In genomic region chr9:4795075-4795474, GRCm38 (mm10) we compare ENCODE assay signal across 8 mouse cellular contexts. TPM values are rescaled to one million over a fixed set of nuclear protein-coding genes. Genes with fewer than 3 reads are reported as not detected.
DNase-seq lines count a peak whose midpoint lies in the region; ATAC-seq and TF ChIP-seq lines count a peak whose summit lies in the region.

No protein-coding gene starts in this region.

- intact Hi-C loops in gastrocnemius, adult 2 months (cut with DNase I) = no loop called here

- peak overlapping the region; percentile 73 for H3K4me3 ChIP-seq in forebrain, embryonic 16.5 days (replicated peaks; ENCODE audit: low read length)
- peak overlapping the region; percentile 58 for H3K4me3 ChIP-seq in midbrain, embryonic 14.5 days (replicated peaks; ENCODE audit: low read depth, low read length)
- no peak overlapping the region for H3K4me3 ChIP-seq in gastrocnemius, adult 2 months

- ATAC-seq in forebrain, embryonic 16.5 days = peak; percentile 6
- no peak for ATAC-seq in midbrain, embryonic 14.5 days (ENCODE audit: low FRiP score, low TSS enrichment)
- ATAC-seq in activated CD4-positive, CD25-positive, alpha-beta regulatory T cell, adult 4 months = no peak

- peak; percentile 10 to 23 for DNase-seq in left cerebral cortex, adult 18-20 months (ENCODE audit: low spot score in 2 of 2)
- no peak for DNase-seq in left cerebral cortex, adult 11 months (ENCODE audit: low spot score)
- peak; percentile 50 to 61 for DNase-seq in cerebellum, postnatal 14 days
- DNase-seq in midbrain, embryonic 14.5 days = peak; percentile 57
- no peak for DNase-seq in thymus, adult 18-20 months
- no peak for DNase-seq in gastrocnemius, adult 2 months

- H3K27me3 ChIP-seq in forebrain, embryonic 16.5 days (replicated peaks; ENCODE audit: control insufficient read depth, insufficient read depth, low read length) = no peaks in the 10 kb centered on the region
- H3K27me3 ChIP-seq in midbrain, embryonic 14.5 days (ENCODE audit: control insufficient read depth, insufficient read depth, low read length) = no peaks in the 10 kb centered on the region

- no peak for TF ChIP-seq CTCF in gastrocnemius, adult 2 months (IDR thresholded peaks at IDR 0.05)

- no peaks in the 10 kb centered on the region for H3K36me3 ChIP-seq in forebrain, embryonic 16.5 days (ENCODE audit: control insufficient read depth, insufficient read depth)
- H3K36me3 ChIP-seq in midbrain, embryonic 14.5 days (ENCODE audit: control insufficient read depth, insufficient read depth, low read length) = no peaks in the 10 kb centered on the region

- H3K27ac ChIP-seq in forebrain, embryonic 16.5 days (ENCODE audit: low read length) = peak overlapping the region; percentile 91
- peak overlapping the region; percentile 92 for H3K27ac ChIP-seq in midbrain, embryonic 14.5 days (replicated peaks; ENCODE audit: low read depth, low read length)
- no peak overlapping the region for H3K27ac ChIP-seq in gastrocnemius, adult 2 months

- H3K4me2 ChIP-seq in forebrain, embryonic 16.5 days (ENCODE audit: low read length) = peak overlapping the region; percentile 54
- H3K4me2 ChIP-seq in midbrain, embryonic 14.5 days (ENCODE audit: low read length) = peak overlapping the region; percentile 70

- WGBS in forebrain, embryonic 16.5 days = 2% methylated on average over 6 of the region's 6 CpGs
- 2% methylated on average over 6 of the region's 6 CpGs for WGBS in midbrain, embryonic 14.5 days

- H3K9ac ChIP-seq in forebrain, embryonic 16.5 days (replicated peaks; ENCODE audit: low read depth, low read length) = peak overlapping the region; percentile 82
- H3K9ac ChIP-seq in midbrain, embryonic 14.5 days (replicated peaks; ENCODE audit: low read length) = peak overlapping the region; percentile 85

- H3K4me1 ChIP-seq in forebrain, embryonic 16.5 days (replicated peaks; ENCODE audit: control insufficient read depth, insufficient read depth, low read length) = peaks cover 4% of the 10 kb centered on the region
- H3K4me1 ChIP-seq in midbrain, embryonic 14.5 days (ENCODE audit: control insufficient read depth, insufficient read depth, low read length) = no peaks in the 10 kb centered on the region

- H3K9me3 ChIP-seq in forebrain, embryonic 16.5 days (ENCODE audit: control insufficient read depth, low read length) = no peaks in the 10 kb centered on the region
- H3K9me3 ChIP-seq in midbrain, embryonic 14.5 days (ENCODE audit: control insufficient read depth, low read length) = no peaks in the 10 kb centered on the region

RNA-seq across cellular contexts. Expression of gene Gria4, which starts 1.0 kb away (rescaled TPM):
- total RNA-seq in left cerebral cortex, adult 18-20 months (2021) = 100 to 1,000 TPM in 1 of 2 experiments, 10 to 100 TPM in 1; 95.2 to 101 TPM
- 20.1 and 27.1 TPM in 2 replicates for polyA plus RNA-seq in forebrain, embryonic 16.5 days (2015; fragmentation: Nextera tagmentation; extraction: Ambion mirVana)
- 35.2 and 42.1 TPM in 2 replicates for polyA plus RNA-seq in midbrain, embryonic 14.5 days (2014; fragmentation: Nextera tagmentation; extraction: Ambion mirVana)
- under 1 TPM; 0.08 to 0.20 TPM for total RNA-seq in gastrocnemius, adult 2 months (2021)
- not detected for polyA plus RNA-seq in activated CD4-positive, CD25-positive, alpha-beta regulatory T cell, adult 4 months (2017; shearing (Covaris generic))

Comparison
In these comparisons a context has a peak if more than half of its experiments do, and no peak if none do; other contexts are left out.
1. DNase-seq: peak in left cerebral cortex, adult 18-20 months (2 of 2), cerebellum, postnatal 14 days (2 of 2) and midbrain, embryonic 14.5 days (single experiment); none in left cerebral cortex, adult 11 months (single experiment), thymus, adult 18-20 months (0 of 2) and gastrocnemius, adult 2 months (single experiment).
2. RNA of gene Gria4, which starts 1.0 kb away (polyA plus RNA-seq): 35.2 to 42.1 TPM in midbrain, embryonic 14.5 days and 20.1 to 27.1 TPM in forebrain, embryonic 16.5 days; not detected in activated CD4-positive, CD25-positive, alpha-beta regulatory T cell, adult 4 months; every median in the first group is over 10 times any median in the second.